Mouse (Mus musculus) kidney, adult 8-10 months (tissue): ENCODE measurements around the gene Fem1a.
"Not testable (repeated sequence)": the region's sequence is repeated elsewhere in the genome, so short reads cannot be mapped to it uniquely, and the experiment has no call there.

Source experiments
- DNase-seq, 2 experiments: peaks; one replicate each; pipeline ENCODE4 v3.0.0; 2022

Fem1a gene

DNA sequence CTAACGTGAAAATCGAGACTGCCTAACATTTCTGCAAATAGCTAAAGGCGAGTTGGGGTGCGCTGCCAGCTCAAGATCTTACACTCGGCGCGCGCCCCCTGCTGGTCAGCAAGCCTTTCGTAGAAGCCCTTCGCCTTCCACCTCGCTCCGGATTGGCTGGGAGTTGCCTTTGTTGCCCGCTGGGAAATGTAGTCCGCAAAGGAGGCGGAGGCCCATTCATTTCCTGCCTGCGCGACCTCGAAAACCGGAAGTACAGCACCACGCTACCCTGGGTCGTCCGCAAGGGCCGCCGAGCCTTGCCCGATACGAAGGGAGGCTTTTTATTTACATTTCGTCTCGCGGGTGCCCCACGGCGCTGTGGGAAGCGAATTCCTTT lies 759 bp upstream of the Fem1a start:
- peak; percentile 98 to 99 for DNase-seq

DNA sequence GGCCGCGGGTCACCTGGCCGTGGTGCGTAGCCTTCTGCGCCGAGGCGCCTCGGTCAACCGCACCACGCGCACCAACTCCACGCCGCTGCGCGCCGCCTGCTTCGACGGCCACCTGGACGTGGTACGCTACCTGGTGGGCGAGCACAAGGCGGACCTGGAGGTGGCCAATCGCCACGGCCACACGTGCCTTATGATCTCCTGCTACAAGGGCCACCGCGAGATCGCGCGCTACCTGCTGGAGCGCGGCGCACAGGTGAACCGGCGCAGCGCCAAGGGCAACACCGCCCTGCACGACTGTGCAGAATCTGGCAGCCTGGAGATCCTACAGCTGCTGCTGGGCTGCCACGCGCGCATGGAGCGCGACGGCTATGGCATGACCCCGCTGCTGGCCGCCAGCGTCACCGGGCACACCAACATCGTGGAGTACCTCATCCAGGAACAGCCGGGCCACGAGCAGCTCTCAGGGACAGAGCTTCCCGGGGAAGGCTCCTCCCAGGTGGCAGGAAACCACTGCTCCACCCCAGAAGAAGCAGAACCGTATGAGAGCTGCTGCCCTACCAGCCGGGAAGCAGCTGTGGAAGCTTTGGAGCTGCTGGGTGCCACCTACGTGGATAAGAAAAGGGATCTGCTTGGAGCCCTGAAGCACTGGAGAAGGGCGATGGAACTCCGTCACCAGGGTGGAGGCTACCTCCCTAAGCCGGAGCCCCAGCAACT lies 728 bp downstream of the Fem1a start:
- peak; percentile 55 to 56 for DNase-seq

DNA sequence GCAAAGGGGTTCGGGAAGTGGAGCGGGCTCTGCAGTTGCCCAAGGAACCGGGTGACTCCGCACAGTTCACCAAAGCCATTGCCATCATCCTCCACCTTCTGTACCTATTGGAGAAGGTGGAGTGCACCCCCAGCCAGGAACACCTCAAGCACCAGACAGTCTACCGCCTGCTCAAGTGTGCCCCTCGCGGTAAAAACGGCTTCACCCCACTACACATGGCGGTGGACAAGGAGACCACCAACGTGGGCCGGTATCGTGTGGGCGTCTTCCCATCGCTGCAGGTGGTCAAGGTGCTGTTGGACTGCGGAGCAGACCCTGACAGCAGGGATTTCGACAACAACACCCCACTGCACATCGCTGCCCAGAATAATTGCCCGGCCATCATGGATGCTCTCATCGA lies 1.7 kb downstream of the Fem1a start:
- DNase-seq, result not testable (repeated sequence)

DNA sequence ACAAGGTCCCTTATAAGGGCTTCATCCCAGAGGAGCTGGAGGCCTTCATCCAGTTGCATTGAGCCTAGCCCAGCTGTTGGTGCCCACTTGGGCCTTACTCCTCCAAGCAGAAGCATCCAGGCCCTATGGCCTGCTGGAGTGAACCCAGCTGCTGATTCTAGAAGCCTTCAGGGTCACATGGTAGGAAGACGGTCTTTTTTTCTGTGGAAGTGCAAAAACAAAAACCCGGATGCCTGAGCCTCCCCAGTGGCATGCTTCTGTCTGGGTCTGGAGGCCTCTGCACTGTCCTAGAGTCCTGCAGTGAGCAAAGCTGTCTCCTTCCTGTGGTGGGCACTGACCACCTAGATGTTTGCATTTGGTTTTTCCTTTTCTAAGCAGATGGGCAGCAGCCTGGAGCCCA lies 2.2 kb downstream of the Fem1a start:
- DNase-seq, result not testable (repeated sequence)

DNA sequence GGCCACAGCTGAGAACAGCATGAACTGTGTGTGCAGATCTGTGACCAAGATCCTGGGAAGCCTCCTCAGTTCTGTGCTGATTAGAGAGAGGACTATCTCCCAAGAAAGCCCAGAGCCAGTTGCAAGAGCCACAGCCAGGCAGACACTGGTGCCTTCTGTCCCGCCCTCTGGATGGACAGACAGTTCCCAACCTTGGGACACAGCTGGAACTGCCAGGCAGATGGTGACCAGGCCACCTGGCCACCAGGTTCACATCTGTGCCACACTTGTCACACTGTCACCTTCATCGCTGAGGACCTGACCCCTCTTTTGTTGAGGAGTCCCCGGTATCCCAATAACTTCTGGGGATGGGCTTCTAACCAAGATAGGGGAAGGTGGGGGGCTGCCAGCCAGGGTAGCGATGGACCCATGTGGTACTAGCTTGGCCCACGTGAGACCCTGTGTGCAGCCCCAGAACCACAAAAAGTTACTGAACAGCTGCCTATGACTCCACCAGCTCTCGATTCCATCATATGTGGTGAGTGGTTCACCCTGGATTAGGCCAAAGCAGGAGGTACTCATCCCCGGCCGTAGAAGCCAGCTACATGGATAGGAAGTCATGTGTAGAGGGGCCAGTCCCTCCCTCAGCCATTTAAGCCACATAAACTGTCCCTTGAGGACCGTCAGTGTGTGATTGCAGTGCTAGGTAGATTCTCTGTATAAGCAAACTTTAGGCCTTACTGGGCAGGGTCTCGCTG lies 2.9 kb downstream of the Fem1a start:
- DNase-seq, result no peak

DNA sequence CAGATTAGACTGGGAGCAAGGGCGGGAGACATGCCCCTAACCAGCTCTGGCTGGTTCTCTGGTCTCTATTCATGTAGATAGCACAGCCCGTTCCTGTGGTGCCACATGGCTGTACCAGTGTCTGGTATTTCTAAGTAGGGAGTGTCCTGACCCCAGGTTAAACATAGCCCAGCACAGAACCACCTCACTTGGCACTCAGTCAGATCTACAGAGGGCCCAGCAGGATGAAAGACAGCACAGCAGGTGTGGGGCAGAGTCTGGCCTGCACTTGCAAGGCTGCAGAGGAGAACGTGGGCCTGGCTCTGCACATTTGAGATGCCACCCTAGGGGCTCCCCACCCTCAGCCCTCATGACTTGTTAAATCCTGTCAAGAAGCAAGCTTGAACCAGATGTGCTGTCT lies 4.6 kb downstream of the Fem1a start:
- DNase-seq, result no peak

DNA sequence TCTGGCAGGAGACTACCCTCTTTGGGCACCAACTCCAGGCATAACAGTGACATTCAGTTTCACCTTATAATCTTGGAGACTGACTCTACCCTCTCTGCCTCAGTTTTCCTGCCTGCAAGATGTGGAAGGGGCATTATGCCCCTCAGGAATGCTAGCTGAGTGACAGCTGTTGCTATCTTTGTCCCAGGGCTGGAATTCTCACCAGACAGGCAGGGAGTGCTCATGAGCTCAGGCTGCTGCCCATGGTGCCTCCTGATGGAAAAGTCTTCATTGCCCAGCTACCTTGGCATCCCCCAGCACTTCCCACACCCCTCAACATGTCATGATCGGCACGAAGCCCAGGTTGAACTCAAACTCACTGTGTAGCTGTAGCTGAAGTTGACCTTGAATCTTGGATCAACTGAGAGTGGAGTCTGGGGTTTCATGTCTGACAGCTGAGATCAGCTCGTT lies 6.1 kb downstream of the Fem1a start:
- DNase-seq, result no peak

DNA sequence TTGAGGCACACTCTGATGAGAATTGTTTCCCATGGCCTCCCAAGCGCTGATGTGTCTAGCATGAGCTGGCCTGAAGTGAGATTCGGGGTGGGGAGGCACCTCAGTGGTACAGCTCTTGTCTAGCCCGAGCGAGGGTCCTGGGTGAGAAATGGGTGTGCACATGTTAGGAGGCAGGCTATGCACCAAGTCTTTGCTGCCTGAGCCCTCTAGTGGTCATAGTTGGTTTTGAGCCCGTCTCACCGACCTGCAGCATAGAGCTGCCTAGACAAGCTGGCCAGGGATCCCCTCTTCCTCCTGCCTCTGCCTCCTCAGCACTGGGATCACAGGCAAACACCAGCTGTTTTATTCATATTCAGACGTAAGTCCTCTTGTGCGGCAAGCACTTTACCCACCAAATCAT lies 7.4 kb downstream of the Fem1a start:
- peak; percentile 68 to 85 for DNase-seq

DNA sequence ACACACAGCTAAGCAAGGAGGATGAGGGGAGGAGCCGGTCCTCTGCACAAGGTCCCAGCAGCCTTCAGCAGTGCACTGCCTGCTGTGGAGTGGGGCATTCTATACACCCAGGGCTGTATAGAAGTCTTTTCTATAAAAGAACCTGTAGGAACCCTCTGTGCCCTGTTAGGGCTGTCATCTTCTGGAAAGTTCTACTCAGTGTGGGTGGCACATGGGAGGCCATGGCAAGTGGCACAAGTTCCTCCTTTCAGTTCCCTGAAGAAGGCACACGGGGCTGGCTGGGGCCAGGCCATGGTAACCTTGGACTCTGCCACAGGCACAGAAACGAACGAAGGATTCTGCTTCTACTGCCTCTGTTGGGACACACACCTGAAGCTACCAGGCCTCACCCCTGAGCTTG lies 8.4 kb downstream of the Fem1a start:
- DNase-seq, result no peak

DNA sequence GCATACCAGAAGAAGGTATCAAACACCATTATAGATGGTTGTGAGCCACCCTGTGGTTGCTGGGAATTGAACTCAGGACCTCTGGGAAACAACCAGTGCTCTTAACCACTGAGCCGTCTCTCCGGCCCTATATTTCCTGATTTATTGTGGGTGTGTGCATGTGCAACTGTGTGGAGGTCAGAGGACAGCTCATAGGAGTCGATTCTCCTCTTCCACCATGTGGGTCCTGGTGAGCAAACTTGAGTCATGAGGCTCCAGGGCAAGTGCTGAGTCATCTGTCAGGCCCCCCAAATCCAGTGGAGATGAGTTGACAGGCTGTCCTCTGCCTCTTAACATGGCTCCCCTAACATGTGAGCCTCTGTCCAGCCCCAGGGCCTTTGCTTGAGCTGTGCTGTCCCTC lies 9.3 kb downstream of the Fem1a start:
- DNase-seq, result no peak

DNA sequence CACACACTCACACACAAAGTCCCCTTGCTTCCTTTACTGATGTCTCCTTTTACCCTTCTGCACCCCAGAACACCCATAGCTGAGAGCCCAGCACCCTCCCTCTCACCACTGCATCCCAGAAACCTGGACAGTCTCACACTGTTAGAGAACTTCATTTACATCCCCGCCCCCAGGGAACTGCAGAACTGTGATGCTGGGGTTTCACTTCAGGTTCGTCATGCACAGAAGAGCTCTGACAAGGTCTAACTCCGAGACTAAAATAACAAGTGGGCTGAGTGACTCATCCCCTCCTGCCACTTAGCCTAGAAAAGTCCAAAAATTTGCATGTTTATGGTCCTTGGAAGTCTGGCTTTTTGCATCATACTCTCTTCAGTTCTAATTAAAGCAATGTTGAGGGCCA lies 9.7 kb downstream of the Fem1a start:
- DNase-seq, result no peak

DNA sequence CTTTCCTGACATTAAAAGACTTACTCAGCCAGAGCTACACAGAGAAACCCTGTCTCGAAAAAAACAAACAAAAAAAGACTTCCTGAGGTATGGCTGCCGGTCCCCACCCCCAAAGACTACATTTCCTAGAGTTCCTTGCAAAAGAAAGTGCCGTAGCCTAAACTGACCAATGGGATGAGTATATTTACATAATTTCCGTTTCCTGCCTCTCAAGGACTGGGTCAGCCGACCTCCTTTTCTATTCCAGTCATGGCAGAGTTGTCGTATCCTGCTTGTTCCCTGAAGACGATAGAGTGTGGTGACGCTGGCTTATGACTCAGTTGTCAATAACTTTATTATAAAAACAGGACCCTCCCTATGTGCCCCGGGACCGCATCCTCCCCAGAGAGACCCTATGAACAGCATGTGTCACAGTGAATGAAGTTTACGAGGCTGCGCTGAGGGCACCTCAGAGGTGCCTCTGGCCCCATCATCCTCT lies 12.6 kb downstream of the Fem1a start:
- peak; percentile 68 to 81 for DNase-seq

DNA sequence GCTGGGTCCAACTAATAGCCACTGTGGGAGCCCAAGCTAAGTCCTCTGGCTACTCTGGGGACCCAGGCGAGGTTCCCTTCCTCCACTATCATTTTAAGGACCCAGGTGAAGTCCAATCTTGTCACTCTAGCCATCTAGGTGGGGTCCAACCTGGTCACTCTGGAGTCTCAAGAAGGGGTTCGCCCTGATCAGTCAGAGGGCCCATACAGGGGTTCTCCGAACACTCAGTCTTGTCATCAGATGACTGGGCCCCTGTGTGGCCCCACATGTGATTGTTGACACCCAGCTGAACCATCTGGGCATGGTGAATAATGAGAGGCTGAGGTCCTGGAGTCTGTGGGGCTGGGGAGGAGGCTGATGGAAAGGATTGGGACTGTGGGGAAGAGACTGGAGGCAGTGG lies 13.1 kb downstream of the Fem1a start:
- DNase-seq, result no peak

DNA sequence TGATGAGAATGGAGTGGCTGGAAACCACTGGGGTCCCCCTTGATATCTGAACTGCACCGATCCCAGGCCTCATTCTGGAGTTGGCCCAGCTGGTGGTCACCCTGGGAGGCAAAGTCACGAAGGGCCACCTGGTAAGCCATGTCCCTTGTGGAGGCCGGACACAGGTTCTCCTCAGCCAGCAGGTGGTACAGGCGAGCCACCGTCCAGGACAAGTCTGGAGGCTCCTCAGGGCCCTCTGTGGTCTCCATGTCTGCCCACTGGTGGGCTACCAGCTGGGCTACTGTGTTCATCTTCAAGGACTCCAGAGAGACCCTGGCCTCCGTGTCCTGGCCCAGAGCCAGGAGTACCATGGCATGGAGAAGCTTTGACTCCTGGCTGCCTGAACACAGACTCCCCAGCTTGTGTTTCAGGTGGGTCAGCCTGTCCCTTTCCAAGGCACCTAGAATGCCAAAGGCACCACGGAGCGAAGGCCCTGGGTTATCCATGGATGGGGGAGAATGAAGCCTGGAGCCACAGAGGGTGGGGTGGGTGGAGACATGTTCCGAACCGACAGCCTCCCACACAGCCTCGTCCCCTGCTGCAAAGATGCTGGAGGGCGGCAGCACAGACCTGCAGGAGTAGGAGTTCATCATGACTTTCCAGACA lies 15.1 kb downstream of the Fem1a start:
- no peak for DNase-seq

DNA sequence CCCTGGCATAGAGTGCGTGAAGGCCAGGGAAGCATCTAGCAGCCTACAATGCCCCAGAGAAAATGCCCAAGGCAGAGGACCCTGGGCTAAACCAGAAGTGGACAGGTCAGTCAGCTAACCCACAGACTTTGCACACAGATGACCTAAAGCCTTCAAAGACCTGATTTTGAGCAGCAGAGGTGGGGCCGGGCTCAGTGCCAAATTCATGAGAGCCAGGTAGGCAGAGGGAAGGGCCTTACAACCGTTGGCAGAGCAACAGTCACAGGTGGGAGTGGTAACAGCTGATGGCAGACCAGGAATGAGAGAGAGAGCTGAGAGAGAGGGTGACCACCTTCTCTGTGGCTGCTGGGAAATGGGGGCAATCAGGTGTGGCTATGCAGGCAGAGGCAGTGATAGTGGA lies 16.0 kb downstream of the Fem1a start:
- peak; percentile 57 to 60 for DNase-seq

DNA sequence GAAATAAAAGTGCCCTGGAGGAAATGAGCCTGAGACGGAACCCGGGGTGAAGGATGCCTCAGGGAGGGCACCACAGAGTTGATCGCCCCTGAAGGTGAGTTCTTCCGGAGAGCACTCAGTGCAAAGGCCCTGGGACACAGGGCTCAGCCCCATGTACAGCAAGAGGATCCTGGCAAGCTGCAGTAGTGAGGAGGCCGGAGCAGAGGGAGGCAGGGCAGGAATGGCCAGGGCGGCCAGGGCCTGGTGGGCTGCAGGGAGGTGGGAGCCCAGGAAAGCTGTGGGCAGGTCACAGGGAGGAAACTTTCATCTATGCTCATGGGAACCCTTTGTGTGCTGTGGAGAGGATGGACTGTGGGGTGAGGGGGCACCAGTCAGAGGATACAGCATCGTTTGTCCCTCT lies 16.9 kb downstream of the Fem1a start:
- DNase-seq, result no peak

DNA sequence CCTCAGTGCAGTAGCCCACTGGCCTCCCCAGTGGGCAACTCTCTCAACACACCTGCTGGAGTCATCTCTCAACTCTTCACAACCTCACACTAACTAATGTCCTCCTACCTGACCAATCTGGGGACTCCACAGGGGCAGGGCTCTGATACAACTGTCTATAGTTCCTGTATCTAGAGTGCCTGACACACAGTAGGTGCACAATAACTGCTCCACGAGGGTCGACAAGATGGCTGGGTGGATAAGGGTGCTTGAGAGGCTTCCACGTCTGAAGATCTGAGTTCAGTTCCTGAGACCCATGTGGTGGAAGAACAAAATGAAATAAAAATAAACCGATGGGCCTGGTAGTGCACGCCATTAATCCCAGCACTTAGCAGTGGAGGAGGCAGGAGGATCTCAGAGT lies 17.4 kb downstream of the Fem1a start:
- DNase-seq, result no peak

DNA sequence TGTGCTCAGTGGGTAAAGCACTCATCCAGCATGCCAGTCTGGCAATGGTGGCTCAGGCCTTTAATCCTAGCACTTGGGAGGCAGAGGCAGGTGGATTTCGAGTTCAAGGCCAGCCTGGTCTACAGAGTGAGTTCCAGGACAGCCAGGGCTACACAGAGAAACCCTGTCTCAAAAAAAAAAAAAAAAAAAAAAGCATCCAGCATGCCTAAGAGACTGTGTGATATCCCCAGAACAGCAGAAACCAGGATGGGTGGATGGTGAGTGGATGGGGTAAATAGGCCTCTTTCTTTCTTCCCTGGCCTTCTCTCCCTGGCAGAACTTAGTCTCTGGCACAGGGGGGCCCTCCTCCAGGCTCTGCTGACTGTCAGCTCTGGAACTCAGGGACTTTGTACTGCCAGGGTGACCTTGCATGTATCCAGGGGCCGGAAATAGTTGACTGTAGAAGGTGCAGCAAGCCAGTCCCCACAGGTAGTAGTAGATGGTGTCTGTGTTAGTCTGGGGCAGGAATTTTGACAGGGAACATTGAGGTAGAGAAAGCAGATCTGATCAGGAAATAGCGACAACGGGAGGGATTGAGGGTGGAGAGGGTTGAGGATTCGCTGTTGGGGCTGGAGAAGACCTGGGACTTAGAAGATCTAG lies 19.4 kb downstream of the Fem1a start:
- DNase-seq, result peak; percentile 75 to 81

DNA sequence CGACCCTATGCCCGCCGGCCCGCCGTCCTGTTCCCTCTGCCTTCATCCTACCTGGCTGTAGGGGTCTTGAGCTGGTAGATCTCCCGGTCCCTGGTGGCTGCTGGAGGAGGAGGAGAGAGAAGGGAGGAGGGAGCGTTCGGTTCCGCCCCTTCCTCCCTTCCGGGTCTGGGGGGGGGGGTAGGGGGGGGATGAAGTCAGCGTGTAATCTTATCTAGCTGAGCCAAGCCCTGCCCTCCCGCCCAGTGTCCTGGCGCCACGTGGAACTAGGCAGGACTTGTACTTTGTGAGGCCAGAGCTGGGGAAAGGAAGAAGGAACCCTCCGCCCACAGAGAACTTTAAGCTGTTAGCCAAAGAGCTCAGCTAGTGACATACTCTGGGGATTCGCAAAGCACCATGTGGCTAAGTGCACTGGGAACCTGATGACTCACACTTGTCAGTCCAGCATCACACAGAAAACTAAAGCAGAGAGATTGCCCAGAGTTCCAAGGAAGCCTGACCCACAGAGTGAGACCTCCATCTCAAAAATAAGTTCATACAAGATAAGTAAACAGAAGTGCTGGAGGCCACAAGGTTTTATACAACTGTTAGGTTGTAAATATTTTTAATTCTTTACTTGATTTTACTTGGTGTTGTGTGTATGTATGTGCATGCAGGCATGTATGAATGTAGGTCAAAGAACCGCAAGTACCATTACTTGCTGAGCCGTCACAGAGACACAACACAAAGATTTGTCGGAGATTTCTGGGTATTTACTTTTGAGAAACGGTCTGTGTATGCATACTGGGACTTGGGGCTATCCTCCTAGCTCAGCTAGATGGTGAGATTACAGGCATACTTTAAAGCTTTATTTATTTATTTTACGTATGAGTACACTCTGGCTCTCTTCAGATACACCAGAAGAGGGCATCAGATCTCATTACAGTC lies 20.3 kb downstream of the Fem1a start, which contains the start of gene Ticam1:
Gene Ticam1 (minus strand): TSS at position 144 of the 924 bp plus-strand sequence.
- peak; percentile 93 to 96 for DNase-seq

DNA sequence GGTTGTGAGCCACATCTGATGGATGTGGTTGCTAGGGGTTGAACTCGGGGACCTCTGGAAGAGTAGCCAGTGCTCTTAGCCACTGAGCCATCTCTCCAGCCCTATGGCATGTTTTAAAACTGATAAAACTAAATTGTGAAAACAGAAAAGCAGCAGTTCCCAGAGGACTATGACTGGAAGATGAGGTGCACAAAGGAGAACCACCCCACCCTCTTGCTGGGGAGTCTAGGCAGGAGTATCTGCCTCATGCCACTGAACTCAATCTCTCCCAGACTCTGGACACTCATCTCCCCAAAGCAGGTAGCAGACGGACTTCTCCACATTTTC lies 20.9 kb downstream of the Fem1a start:
- DNase-seq, result no peak

DNA sequence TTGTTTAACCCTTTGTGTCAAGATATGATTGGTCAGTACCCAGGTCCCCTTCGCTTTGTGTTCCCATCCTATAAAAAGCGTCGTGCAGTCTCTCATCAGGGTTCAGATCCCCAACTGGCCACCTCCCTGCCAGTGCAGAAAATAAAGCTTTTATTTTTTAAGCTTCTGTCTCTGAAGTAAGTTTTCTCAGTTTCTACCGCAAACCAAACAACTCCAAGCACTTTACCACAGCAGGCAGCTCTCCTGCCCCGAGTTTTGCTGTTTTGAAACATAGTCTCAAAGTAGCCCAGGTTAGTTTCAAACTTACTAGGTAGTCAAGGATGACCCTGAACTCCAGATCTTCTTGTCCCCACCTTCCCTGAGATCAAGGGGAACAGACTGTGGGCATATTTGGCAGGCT lies 21.7 kb downstream of the Fem1a start:
- DNase-seq, result no peak

DNA sequence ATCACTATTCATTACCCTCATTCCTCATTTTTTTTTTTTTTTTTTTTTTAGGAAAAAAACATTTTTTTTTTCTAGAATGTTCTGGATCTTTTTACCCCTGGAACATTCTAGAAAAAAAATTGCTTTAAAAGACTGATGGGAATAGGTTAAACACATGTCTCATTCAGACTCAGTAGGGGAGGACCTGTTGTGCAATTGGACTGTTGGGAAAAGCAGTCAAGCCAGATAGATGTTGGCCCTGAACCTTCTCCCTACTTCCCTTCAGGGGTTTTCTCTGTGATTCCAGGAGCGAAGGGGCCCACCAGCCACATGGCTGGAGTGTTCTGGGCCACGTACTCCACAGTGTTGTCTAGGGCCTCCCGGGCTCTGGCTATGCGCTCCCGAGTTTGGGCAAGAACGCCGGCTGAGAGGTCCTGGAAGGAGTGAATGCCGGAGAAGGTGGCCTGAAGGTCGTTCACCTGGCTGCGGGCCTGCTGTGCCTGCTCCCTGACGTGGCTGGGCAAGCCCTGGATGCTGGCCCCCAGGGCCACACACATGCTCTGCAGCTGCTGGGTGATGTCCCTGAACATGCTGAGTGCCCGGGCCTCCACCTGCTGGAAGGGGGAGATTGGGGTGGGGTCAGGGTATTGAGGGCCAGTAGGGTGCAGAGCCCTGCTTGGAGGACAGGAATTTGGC lies 23.0 kb downstream of the Fem1a start:
- peak; percentile 58 for DNase-seq
